Mouse (Mus musculus) frontal cortex, postnatal 14 days (tissue): ENCODE data around the gene Gm10320.

Experiments used
- DNase-seq, 2 experiments: peaks; one replicate each; pipeline ENCODE4 v3.0.0; 2022; ENCODE audit warnings: low spot score in 2 of 2

The Gm10320 gene

DNA sequence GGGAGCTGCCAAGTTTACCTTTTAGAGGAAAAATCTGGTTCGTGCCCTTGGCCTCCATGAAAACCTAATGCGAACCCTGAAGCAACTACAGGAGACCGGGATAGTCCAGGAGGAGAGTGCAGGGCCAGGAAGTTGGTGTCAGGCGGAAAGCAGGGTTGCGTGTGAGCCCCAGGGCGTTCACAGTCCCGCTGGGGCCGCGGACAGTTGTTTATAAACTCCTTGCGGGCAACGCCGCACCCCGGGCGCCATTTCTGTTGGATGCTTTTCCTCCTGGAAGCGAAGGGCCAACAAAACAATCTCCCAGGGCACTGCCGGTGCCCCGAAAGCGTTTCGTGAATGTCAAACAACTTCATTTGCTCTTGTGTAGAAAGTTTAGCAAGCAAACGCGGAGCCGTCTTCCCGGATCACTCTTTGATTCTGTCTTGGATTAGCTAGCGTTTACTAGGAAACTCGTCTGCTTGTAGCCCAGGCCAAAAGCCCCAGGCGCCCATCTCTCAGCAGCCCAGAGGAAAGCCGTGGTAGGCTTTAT, 11.1 kb upstream of the Gm10320 start:
- DNase-seq = no peak

GRCm38 (mm10) chr13:98502236-98502812, 10.5 kb upstream of the Gm10320 start:
- DNase-seq = no peak

DNA sequence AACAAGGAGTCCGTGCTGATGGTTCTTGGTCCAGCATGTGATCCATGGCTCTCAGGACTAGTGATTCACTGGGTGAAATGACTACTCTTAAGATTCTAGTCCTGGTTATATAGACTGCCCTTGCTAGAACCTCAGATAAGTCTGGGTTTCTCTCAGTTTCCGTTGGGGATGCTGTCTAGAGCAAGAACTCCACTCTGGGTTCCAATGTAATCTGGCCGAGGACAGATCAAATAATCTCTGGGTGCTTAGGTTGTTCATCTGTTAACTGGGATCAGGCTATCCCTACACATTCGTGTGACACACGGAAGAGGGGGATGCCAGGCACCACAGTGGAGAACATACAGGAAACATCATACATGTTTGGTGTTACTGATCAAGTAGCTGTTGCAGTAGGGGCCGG, 9.5 kb upstream of the Gm10320 start:
- no peak for DNase-seq

DNA sequence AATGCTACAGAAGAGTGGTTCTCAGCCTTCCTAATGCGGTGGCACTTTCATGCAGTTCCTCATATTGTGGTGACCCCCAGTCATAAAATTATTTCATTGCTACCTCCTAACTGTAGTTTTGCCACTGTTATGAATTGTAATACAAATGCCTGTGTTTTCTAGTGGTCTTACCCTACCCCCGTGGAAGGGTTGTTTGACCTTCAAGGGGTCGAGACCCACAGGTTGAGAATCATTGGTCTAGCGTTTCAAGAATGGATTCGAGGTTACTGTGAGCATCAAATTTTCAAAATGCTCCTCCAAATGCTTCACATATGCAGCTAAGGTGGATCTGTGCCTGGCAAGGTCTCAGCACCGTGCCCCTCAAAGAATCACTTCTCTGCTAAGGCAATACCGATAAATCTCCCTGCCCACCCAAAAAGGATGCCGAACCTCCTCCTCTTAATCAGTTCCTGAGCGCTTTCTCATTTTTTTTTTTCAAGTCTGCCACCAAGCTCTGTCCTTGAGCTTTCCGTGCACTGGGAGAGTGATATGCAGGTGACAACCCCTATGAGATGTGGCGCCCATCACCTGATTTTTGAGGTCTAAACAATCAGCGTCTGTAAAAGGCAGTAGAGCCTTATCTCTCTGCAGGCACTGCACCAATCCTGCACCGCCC, 8.8 kb upstream of the Gm10320 start:
- no peak for DNase-seq

DNA sequence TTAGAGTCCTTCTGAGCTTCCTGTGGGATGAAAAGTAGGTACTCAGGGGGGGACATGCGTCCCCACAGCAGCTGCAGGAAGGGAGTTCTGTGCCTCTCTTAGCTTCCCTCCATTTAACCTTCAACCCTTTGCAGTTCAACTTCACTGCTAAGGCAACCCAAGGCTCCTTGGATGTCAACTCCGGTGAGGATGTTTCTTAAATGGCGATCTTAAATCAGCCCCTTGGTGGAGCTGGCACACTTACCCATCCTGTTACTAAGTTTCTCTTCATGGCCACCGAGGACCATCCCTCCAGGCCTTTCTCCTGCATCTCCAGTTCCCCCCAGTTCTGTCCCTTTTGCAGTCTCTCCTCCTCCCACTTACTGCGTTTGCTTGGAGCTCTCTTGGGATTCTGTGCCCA, 6.8 kb upstream of the Gm10320 start:
- no peak for DNase-seq

DNA sequence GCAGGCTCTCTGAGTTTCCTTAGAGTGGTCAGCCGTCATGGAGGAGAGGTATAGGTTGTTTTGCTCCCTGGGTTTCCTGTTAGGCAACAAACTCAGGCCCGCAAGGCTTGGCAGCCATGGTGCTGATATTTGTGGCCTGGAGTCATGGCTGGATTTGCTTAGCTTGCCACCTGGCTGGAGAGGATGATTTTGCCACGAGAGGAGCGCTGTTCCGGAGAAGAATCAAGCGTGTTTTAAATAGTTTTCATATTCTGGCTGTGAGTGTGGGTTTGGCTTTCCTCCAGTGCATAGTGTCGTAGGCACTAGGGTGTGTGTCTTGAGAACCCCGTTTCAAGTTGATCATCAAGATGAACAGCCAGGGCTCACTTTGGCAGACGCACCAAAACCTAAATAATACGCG, 6.3 kb upstream of the Gm10320 start:
- no peak for DNase-seq

DNA sequence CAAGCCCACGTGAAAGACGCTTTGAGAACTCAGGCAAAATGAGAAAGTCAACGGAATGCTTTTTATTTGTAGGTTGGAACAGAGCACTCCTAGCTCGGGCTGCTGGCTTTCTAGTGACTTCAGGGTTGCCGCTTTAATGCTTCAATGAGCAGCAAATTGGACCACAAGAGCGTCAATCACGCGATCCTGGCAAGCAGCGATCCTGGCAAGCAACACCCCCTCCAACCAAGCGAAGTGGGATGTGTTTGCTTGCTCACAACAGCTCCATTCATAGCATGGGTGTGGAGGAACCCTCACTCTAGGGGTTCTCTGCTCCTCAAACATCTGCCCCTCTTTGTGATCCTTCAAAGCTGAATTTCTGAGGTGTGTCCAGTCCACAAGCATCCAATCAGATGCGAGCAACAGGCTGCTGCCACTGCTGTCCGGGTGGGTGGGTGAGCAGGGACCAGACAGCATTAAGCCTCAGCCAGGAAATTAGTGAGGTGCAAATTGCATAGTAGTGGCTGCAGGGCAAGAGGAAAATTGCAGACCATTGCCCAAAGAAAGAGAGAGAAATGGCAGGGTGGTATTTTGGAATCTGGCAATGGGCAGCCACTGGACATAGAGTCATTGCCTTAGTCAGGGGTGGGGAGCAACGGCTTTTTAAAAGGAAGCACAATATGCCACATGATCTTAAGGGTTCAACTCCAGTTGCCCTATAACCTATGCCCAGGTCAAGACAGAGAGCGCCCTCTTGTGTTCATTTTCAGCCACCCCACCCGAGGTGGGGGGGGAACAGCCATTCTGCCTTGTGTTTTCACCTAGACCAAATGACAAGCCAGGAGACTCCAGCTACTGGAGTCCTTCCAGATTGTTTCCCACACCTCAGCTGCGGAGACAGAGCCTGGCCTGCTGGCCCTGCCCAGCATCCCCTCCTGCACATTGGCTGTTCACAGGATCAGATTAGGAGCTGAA, 5.4 kb upstream of the Gm10320 start:
- DNase-seq = no peak

DNA sequence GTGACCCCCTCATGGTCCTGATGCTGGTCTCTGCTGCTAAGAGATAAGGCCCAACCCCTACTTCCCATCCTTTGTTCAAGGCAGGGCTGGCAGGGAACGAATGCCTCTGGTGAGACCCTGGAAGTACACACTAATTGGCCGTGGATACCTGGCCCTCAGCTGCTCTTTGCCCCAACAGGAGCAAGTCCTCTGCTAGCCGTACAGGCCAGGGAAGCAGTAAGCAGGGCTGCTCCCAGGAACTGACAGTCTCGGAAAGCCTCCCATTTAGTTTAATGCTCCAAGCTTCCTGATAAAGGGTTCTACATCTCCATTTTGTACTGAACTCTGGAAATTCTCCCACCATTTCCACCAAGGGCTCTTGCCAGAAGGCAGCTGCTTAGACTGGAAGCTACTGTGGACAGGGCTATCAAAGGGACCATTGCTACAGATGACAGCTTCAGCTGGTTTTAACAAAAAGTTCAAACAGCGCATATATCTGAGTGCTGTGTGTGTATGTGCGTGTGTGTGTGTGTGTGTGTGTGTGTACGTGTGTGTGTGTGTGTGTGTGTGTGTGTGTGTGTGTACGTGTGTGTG, 2.8 kb upstream of the Gm10320 start:
- no peak for DNase-seq

GRCm38 (mm10) chr13:98492569-98493255, 911 bp upstream of the Gm10320 start:
- no peak for DNase-seq

- DNase-seq = no peak
These were observed 5.1 kb downstream of the Gm10320 start for GRCm38 (mm10) chr13:98486726-98487125.

DNA sequence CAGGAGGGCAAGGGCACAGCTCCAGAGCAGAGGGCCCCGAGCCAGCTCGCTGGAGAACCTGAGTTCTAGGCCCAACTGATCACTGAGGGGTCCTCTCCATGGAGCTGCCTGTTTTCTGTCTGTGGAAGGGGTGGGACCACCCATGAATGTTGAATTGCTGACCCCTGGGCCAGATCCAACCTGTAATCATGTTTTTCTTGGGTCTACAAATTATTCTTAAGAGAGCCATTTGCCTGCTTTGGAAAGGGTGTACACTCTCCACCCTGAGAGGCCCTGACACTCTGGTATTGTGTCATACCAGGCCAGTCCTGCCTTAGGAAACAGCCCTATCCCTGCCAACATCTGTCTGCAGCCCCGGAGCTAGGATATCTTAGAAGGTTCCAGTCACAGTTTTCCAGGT, 5.6 kb downstream of the Gm10320 start:
- DNase-seq = no peak

DNA sequence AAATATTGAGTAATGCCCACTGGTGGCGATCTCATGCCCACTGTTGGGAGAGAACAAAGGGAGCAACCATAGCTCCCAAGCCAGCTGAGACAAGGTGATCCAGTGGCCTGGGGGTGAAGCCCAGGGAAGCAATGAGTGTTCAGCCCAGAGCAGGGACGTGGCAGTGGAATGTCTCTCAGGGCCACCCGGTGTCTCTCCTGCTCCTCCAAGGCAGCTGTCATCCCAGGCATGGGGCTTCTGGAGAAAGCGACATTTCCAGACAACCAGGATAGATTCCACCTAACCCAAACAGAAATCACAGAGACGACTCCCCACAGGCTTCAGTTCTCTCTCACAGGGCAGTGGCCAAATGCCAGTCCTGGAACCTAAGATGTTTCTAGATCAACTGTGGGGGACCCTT, 6.4 kb downstream of the Gm10320 start:
- DNase-seq = no peak

- no peak for DNase-seq
These were observed 13.8 kb downstream of the Gm10320 start for GRCm38 (mm10) chr13:98477991-98478390.

GRCm38 (mm10) chr13:98476839-98477495, 14.8 kb downstream of the Gm10320 start:
- no peak for DNase-seq

DNA sequence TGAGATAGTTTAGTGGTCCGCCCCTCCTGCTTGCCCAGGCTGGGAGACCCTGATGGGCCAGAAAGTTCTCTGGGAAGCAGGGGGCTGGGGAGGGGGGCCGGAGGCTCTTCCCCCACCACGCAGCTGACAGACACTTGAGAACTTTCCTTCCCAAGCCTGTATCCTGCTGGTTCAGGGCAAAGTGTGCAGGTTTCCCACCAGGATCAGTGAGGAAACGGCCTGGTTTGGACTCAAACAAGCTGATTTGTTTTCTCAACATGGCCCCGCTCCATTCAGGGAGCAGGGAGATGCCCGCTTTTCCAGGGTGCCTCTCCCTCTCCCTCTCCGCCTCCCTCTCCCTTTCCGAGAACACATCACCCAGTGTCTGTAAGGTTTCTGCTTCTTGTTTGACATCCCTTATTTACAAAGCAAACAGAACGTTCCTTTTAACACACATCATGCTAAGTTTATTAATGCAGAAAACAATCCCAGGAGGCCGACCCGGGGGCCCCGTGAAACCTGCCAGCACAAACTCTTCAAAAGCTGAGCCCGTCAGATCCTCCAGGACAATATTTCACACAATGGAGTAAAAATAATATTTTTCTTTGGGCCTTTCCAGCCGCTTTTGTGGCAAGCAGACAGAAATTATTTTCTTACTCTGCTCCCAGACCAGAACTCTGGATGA, 15.5 kb downstream of the Gm10320 start:
- DNase-seq = no peak

- no peak for DNase-seq
These were observed 16.1 kb downstream of the Gm10320 start for GRCm38 (mm10) chr13:98475681-98476080.

DNA sequence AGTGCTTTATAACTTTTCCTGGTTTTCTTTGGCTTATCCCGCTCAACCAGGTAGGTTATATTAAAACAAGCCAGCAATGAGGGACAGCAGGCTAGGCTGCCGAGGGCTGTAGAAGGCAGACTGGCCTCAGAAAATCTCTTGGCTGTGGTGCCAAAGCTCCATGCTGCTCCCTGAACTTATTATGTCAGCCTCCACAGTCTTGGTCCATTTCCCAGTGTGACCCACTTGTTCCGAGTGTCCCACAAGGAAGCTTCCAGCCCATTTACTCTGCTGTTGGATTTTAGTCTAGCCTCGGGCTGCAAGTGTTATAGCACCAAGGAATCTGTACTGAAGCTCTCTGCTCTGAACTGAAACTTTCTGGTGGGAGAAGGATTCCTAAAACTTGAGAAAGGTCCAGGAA, 18.8 kb downstream of the Gm10320 start:
- no peak for DNase-seq

DNA sequence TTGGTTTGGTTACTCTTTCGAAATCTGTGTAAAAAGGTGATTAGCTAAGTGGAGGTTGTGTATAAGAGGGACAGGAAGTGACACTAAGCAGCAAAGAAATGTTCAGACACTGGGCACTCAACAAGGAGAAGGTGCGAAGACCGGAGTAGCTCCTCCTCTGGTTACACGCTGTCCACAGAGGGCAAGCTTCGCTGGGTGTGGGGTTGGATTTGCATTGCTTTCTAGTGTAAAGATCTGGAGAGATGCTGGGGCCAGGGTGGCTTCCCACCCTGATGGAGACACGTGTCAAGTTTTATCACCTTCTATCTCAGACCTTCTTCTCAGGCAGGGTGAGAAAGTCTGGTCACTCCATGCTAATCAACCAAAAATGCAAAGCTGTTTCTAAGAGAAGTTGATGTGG, 20.0 kb downstream of the Gm10320 start:
- DNase-seq = no peak

DNA sequence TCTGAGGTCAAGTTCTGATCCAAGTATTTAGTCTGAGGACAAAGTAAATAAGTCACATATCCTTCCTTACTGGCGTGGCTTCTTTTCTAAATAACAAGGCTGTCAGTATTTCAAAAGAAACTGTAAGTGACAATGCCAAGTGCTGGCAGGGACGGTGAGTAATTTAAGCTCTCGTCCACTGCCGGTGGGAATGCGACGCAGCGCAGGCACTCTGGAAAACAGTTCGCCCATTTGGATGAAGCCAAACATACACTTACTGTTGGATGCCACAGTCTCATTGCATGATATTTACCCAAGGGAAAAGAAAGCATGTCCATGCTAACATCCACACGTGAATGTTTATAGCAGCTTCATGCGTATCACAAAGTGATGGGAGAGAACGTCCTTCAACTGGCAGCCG, 21.5 kb downstream of the Gm10320 start:
- no peak for DNase-seq

- DNase-seq = no peak
These were observed 21.9 kb downstream of the Gm10320 start for GRCm38 (mm10) chr13:98469916-98470315.

DNA sequence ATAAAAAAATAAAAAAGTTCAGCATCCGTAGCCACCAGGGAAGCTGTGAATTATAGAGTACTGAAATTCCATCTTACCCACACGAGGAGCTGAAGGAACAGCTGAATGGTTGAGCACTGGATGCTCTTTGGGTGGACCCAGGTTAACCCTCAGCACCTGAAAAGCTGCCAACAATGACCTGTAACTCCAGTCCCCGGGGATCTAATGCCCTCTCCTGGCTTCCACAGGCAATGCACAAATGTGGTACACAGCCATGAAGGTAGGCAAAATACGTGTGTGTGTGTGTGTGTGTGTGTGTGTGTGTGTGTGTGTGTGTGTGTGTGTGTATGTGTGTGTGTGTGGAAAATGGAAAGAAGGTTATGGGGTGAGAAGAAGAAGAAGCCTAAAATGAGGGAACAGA, 30.3 kb downstream of the Gm10320 start:
- DNase-seq = no peak
